12 mouse cellular contexts compared by ENCODE assay signal in the genomic region with DNA sequence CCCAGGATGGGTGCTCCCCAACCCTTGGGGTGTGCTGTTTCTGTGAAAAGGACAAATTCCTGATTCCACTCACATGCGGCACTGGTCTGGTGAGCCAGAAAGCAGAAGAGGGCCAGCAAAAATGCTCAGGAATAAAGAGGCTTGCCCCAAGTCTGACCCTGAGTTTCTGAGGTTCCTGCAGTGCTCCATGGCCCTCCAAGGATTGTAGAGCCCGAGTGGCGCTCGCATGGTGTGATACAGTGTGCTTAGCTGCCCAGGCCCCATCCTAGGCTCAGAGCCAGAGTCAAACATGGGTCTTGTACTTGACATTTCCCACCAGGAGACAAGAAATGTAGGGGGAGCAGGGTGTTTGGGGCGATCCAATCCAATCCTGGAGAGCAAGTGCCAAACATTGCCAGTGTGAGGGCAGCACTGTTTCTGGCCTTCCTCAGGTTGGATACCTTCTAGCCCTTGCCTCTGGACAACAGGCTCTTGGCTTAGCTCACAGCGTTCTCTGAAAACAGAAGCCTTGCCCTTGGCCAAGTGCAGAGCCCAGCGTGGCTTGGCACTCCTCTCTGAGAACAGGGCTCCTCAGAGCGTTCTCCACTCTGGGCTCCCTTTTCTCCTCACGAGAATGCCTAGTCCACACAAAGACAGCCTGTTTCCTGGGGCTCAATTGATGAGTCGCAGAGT. TPM values are rescaled to one million over a fixed set of nuclear protein-coding genes. Genes with fewer than 3 reads are reported as not detected.
DNase-seq lines count a peak whose midpoint lies in the region; ATAC-seq lines count a peak whose summit lies in the region.
"Had no signal": no experiment of that assay in that cellular context is flagged by ENCODE, and none has a peak within 500 bp of the region (broad histone marks: within the 10 kb centered on the region; RNA-seq: fewer than 3 reads in every experiment).

No protein-coding gene starts in this region.

- H3K27me3 ChIP-seq in hindbrain, embryonic 15.5 days, result no peaks in the 10 kb centered on the region
- no peaks in the 10 kb centered on the region for H3K27me3 ChIP-seq in hindbrain, embryonic 10.5 days (ENCODE audit: insufficient read depth, poor library complexity, severe bottlenecking)
- H3K27me3 ChIP-seq in hindbrain, embryonic 16.5 days (replicated peaks; ENCODE audit: control insufficient read depth, insufficient read depth, low read length), result no peaks in the 10 kb centered on the region

- no peaks in the 10 kb centered on the region for H3K9me3 ChIP-seq in hindbrain, embryonic 15.5 days
- H3K9me3 ChIP-seq in hindbrain, embryonic 10.5 days, result no peaks in the 10 kb centered on the region
- H3K9me3 ChIP-seq in hindbrain, embryonic 16.5 days (ENCODE audit: control insufficient read depth, low read length), result no peaks in the 10 kb centered on the region

- H3K36me3 ChIP-seq in hindbrain, embryonic 15.5 days, result peaks cover 7% of the 10 kb centered on the region
- peaks cover 59% of the 10 kb centered on the region for H3K36me3 ChIP-seq in hindbrain, embryonic 10.5 days
- peaks cover 9% of the 10 kb centered on the region for H3K36me3 ChIP-seq in hindbrain, embryonic 16.5 days (ENCODE audit: control insufficient read depth, insufficient read depth, low read length)

- H3K4me1 ChIP-seq in hindbrain, embryonic 15.5 days (replicated peaks), result peaks cover 41% of the 10 kb centered on the region
- H3K4me1 ChIP-seq in hindbrain, embryonic 10.5 days (replicated peaks), result peaks cover 16% of the 10 kb centered on the region
- H3K4me1 ChIP-seq in hindbrain, embryonic 16.5 days (ENCODE audit: control insufficient read depth, insufficient read depth, low read depth, low read length), result peaks cover 34% of the 10 kb centered on the region

- no peak overlapping the region for H3K9ac ChIP-seq in hindbrain, embryonic 15.5 days
- H3K9ac ChIP-seq in hindbrain, embryonic 16.5 days (ENCODE audit: low read depth, low read length), result no peak overlapping the region; the same call in 1 of the 2 replicates

- peak; percentile 59 for ATAC-seq in hindbrain, embryonic 15.5 days (ENCODE audit: low FRiP score, low read depth)
- peak; percentile 68 for ATAC-seq in hindbrain, embryonic 16.5 days

- intact Hi-C loops in heart, postnatal 36 days (cut with DNase I), result no loop called here

- no peak overlapping the region for H3K4me2 ChIP-seq in hindbrain, embryonic 15.5 days
- H3K4me2 ChIP-seq in hindbrain, embryonic 16.5 days (ENCODE audit: low read length), result no peak overlapping the region

- WGBS in hindbrain, embryonic 15.5 days, result 74% methylated on average over 10 of the region's 10 CpGs
- WGBS in hindbrain, embryonic 10.5 days, result 88% methylated on average over 10 of the region's 10 CpGs
- WGBS in hindbrain, embryonic 16.5 days, result 73% methylated on average over 10 of the region's 10 CpGs

- DNase-seq in hindbrain, embryonic 10.5 days (ENCODE audit: low spot score), result no peak
- peak; percentile 34 for DNase-seq in Muller cell, postnatal 12 days (ENCODE audit: inconsistent ontology term)
- DNase-seq in cerebellum, adult 11 months, result peak; percentile 47
- DNase-seq in embryo, embryonic 11 days, result no peak
- DNase-seq in testis, postnatal 10 days (ENCODE audit: low spot score), result no peak
- no peak for DNase-seq in heart, postnatal 36 days
- DNase-seq: kidney, postnatal 14 days had no signal

- no peak overlapping the region for H3K4me3 ChIP-seq in hindbrain, embryonic 15.5 days
- no peak overlapping the region for H3K4me3 ChIP-seq in hindbrain, embryonic 10.5 days
- H3K4me3 ChIP-seq in hindbrain, embryonic 16.5 days (ENCODE audit: low read length), result no peak overlapping the region
- H3K4me3 ChIP-seq: erythroblast, embryonic 14.5 days had no signal

- peak overlapping the region; percentile 43 for H3K27ac ChIP-seq in hindbrain, embryonic 15.5 days (replicated peaks)
- H3K27ac ChIP-seq in hindbrain, embryonic 10.5 days, result no peak overlapping the region
- peak overlapping the region; percentile 67 for H3K27ac ChIP-seq in hindbrain, embryonic 16.5 days (ENCODE audit: low read depth, low read length)

RNA-seq across cellular contexts. Expression of a gene that starts 5.4 kb away (rescaled TPM):
- 87.3 and 92.0 TPM in 2 replicates for polyA plus RNA-seq in hindbrain, embryonic 15.5 days (2015; fragmentation: Nextera tagmentation; extraction: Ambion mirVana)
- 84.8 and 86.3 TPM in 2 replicates for polyA plus RNA-seq in hindbrain, embryonic 10.5 days (2016; fragmentation: Nextera tagmentation; extraction: Ambion mirVana)
- 88.2 and 105 TPM in 2 replicates for polyA plus RNA-seq in hindbrain, embryonic 16.5 days (2015; fragmentation: Nextera tagmentation; extraction: Ambion mirVana)
- total RNA-seq in heart, postnatal 36 days (2021), result 10 to 100 TPM in 1 of 2 experiments, 1 to 10 TPM in 1; 9.0 to 10.6 TPM

RNA-seq across cellular contexts. Expression of a gene that starts 15.9 kb away (rescaled TPM):
- polyA plus RNA-seq in hindbrain, embryonic 15.5 days (2015; fragmentation: Nextera tagmentation; extraction: Ambion mirVana), result 213 and 253 TPM in 2 replicates
- polyA plus RNA-seq in hindbrain, embryonic 10.5 days (2016; fragmentation: Nextera tagmentation; extraction: Ambion mirVana), result 13.8 and 33.7 TPM in 2 replicates
- polyA plus RNA-seq in hindbrain, embryonic 16.5 days (2015; fragmentation: Nextera tagmentation; extraction: Ambion mirVana), result 287 and 292 TPM in 2 replicates
- 10 to 100 TPM; 72.5 to 86.4 TPM for total RNA-seq in heart, postnatal 36 days (2021)
- total RNA-seq: granulocyte monocyte progenitor cell, adult 5-6 weeks; hematopoietic stem cell, adult 5-6 weeks had no signal
- polyA plus RNA-seq: erythroblast, embryonic 14.5 days had no signal

RNA-seq across cellular contexts. Expression of a gene that starts 40.0 kb away (rescaled TPM):
- polyA plus RNA-seq in hindbrain, embryonic 15.5 days (2015; fragmentation: Nextera tagmentation; extraction: Ambion mirVana), result 102 and 108 TPM in 2 replicates
- polyA plus RNA-seq in hindbrain, embryonic 10.5 days (2016; fragmentation: Nextera tagmentation; extraction: Ambion mirVana), result 37.3 and 39.0 TPM in 2 replicates
- 122 and 142 TPM in 2 replicates for polyA plus RNA-seq in hindbrain, embryonic 16.5 days (2015; fragmentation: Nextera tagmentation; extraction: Ambion mirVana)
- total RNA-seq in heart, postnatal 36 days (2021), result 10 to 100 TPM; 24.8 to 26.0 TPM

RNA-seq across cellular contexts. Expression of a gene that starts 48.6 kb away (rescaled TPM):
- 282 and 287 TPM in 2 replicates for polyA plus RNA-seq in hindbrain, embryonic 15.5 days (2015; fragmentation: Nextera tagmentation; extraction: Ambion mirVana)
- polyA plus RNA-seq in hindbrain, embryonic 10.5 days (2016; fragmentation: Nextera tagmentation; extraction: Ambion mirVana), result 157 and 175 TPM in 2 replicates
- 333 and 346 TPM in 2 replicates for polyA plus RNA-seq in hindbrain, embryonic 16.5 days (2015; fragmentation: Nextera tagmentation; extraction: Ambion mirVana)
- total RNA-seq in heart, postnatal 36 days (2021), result 1,000 to 10,000 TPM; 2,177 to 2,250 TPM

RNA-seq across cellular contexts. Expression of a gene that starts 49.0 kb away (rescaled TPM):
- 119 and 123 TPM in 2 replicates for polyA plus RNA-seq in hindbrain, embryonic 15.5 days (2015; fragmentation: Nextera tagmentation; extraction: Ambion mirVana)
- polyA plus RNA-seq in hindbrain, embryonic 10.5 days (2016; fragmentation: Nextera tagmentation; extraction: Ambion mirVana), result 212 and 249 TPM in 2 replicates
- polyA plus RNA-seq in hindbrain, embryonic 16.5 days (2015; fragmentation: Nextera tagmentation; extraction: Ambion mirVana), result 118 and 122 TPM in 2 replicates
- total RNA-seq in heart, postnatal 36 days (2021), result 10 to 100 TPM; 35.0 to 39.8 TPM

Comparison
In these comparisons a context has a peak if more than half of its experiments do, and no peak if none do; other contexts are left out.
1. DNase-seq: peak in Muller cell, postnatal 12 days (single experiment) and cerebellum, adult 11 months (single experiment); none in hindbrain, embryonic 10.5 days (single experiment), embryo, embryonic 11 days (single experiment), testis, postnatal 10 days (single experiment) and heart, postnatal 36 days (0 of 2).